Mouse (Mus musculus) inflammation-experienced regulatory T-cells, adult 6 months (primary cell): Measurements from ENCODE around the gene Nav2. TPM values are rescaled to one million over a fixed set of nuclear protein-coding genes. Genes with fewer than 3 reads are reported as not detected.

Experiments used
- ATAC-seq: one replicate; pipeline ENCODE4 v1.8.0; 2017
- polyA plus RNA-seq, 3 experiments: library from polyadenylated mRNA; unstranded; fragments of 100-300 nt; shearing (Covaris generic); gene quantifications; one replicate each; pipeline ENCODE4 v1.2.1; 2017

Nav2 gene
- polyA plus RNA-seq, 3 experiments from 2014 or later = 27.1 to 51.3 (median 35.8) TPM

DNA sequence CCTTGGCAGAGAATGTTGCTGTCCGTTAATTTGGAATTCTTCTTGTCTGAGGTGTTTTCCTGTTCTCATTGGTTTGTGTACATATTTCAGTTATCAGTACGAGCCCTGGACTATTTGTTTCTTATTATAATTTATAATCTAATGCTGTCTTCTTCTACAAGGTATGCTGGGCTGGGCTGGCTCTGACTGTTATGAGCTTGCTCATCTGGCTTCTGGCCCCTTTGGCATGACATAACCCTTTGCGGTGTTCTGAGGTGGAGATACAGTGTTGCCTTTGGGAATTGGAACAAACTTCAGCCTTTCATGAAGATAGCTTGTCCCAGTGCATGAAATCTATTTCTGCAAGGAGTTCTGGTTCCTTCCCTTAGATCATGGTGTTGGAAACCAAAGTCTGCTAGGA, 431.4 kb downstream of the Nav2 start:
- no peak for ATAC-seq

DNA sequence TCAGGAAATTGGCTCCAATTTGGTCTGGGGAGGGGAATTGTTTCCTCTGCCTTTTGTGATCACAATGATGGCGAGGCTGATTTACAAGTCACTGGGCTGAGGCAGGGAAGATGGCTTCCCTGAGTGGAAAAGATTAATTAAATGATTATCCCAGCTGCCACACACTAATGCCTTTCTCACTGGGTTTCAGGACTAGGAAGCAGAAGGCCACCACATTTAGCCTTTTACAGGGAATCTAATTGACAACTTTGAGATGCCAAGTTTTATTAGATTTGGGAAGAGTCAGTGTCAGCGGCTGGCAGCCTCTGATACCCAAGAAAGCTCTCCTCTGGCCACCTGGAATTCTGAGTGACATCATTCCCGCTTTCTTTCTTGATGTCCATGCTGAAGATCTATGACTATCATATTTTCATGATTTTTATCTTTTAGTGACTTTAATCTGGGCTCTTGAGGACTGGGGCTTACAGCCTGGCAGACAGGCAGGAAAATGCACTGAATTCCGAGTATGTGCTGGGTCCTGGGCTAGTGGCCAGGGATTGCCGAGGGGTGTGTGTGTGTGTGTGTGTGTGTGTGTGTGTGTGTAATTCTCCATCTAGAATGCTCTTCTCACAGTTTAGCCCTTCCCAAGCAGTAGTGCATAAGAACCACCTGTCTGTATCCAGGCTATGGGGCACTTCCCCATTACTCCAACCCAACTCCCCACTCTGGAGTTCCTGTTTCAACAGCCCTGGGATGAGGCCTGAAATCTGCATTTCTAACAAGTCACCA, 432.8 kb downstream of the Nav2 start:
- no peak for ATAC-seq

DNA sequence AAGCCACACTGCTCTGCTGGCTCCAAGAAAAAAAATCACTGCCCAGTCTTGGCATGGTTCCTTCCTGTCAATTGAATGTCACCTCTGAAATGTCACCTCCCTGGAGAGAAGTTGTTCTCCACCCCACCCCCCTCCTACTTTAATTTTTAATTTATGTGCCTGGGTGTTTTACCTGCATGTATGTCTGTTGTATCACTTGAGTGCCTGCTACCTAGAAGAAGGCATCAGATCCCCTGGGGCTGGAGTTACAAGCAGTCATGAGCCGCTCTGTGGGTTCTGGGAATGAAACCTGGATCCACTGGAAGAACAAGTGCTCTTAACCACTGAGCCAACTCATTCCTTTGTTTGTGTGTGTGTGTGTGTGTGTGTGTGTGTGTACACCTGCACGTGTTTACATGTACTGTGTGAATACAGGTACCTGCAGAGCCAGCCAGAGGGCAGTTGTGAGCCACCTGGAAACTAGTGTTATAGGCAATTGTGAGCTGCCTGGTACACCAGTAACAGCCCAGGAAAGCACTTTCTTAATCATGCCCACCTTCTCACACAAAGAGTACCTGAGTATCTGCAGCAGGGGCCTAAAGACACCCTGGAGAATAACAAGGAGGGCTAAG, 433.5 kb downstream of the Nav2 start:
- no peak for ATAC-seq

DNA sequence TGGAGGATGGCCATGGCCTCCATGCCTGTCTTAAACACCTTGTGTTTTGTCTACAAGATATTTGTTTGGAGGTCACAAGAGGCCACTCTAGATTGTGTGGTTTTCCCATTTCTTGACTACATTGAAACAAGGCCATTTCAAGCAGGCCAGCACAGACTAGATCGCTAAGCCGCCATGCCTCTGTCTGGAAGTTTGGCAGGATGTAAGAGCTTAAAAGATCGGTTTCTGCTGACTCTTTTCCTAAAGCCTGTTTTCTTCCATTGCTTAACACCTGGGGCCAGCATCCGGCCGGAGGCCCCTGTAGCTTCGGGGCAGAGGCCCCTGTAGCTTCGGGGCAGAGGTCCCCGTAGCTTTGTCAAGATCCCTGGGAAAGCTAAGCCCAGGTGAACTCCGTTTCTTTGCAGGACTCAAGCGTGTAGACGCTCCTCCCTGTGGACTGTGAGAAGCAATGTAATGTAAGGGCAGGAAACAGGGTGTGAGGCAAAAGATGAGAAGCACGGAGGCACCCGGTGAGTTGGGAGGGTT, 434.1 kb downstream of the Nav2 start:
- ATAC-seq = no peak

GRCm38 (mm10) chr7:49343081-49343600, 434.6 kb downstream of the Nav2 start:
- peak; percentile 41 for ATAC-seq

DNA sequence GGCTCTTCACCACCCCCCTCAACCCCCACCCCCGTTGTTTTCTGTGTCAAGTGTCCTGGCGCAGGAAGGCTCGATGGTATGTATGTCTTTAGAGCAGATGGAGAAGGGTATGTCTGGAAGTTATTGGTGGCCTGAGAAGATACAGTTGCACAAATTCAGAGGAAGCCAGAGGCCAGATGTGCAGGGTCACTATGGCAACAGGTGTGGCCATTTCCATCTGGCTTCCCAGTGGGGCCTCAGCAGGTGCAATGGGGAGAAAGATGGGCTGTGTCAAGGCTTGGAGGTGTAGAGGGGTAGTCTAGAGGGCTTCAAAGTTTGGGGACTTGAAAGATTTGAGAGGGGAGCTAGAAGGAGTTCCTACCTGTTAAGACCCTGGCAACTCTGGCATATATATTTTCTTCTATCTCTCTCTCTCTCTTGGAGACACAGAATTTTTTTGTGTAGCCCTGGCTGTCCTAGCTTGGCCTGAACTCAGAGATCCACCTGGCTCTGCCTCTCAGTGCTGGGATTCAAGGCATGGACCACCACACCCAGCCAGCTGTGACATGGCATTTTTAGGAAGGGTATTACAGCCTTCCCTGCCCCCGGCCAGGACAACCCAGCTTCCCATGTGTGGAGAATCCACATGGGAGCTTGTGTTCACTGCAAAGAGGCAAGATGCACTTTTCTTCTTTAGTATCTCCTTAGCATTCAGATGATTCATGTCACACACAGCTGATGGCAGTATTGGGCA, 435.4 kb downstream of the Nav2 start:
- no peak for ATAC-seq

- ATAC-seq = no peak
Observed at GRCm38 (mm10) chr7:49347338-49348272, 439.1 kb downstream of the Nav2 start.

GRCm38 (mm10) chr7:49348636-49349035, 440.1 kb downstream of the Nav2 start:
- ATAC-seq = no peak

DNA sequence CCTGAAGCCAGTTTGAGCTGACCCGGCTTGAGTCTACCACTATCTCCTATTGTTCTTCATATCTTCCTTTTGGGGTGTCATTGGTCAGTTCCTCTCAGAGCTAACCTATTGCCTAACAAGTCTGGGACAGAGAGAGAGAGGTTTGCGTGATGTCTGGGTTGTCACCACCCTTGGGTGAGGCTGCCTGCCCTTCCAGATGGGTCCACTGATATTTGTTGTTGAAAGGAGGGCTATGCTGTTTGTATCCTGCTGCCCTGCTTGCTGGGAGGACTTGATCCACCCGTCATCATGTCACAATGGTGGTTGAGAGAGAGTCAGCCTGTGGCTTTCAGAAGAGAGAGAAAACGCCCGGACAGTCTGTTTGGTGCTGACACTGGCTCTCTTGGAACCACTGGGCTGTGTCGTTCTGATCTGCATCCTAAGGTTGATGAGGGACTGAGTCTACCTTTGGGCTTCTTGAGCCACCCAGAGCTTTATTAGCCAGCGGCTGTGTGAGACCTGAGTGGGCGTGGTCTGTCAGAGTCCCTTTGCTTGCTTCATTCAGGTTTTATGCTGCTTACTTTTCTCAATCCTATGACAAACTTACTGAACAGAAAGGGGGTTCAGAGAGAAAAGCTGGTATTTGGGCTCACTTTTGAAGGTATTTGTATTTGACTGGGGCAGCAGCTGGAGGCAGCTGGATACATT, 441.9 kb downstream of the Nav2 start:
- ATAC-seq = no peak

DNA sequence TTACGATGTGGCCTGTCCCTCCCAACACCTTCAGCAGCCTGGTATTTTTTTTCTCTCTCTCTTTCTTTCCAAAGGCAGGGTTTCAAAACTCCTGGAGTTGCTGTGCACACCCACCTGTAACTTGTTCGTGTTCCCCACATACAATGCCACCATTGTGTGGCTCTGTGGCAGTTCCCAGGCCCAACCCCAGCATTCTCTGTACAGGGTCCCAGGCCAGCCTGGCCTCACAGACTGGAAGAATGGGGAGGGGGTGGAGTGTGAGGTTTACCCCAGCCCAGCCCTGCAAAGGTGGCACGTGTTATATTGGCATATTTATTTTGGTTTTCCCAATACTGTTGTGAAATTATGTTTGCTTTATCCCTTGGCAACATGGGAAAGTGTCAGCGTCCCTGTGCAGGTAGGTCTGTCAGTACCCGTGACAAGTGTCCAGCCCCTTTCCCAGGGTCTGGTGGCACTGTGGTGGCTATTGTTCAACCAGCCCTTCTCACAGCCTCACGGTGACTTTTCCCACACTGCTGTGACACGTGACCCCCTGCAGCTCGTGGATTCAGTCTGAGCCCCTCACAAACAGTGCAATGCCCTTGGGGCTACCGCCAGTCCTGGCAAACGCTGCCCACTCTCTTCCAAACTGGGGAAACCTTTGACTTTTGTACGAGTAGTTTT, 443.2 kb downstream of the Nav2 start:
- no peak for ATAC-seq

DNA sequence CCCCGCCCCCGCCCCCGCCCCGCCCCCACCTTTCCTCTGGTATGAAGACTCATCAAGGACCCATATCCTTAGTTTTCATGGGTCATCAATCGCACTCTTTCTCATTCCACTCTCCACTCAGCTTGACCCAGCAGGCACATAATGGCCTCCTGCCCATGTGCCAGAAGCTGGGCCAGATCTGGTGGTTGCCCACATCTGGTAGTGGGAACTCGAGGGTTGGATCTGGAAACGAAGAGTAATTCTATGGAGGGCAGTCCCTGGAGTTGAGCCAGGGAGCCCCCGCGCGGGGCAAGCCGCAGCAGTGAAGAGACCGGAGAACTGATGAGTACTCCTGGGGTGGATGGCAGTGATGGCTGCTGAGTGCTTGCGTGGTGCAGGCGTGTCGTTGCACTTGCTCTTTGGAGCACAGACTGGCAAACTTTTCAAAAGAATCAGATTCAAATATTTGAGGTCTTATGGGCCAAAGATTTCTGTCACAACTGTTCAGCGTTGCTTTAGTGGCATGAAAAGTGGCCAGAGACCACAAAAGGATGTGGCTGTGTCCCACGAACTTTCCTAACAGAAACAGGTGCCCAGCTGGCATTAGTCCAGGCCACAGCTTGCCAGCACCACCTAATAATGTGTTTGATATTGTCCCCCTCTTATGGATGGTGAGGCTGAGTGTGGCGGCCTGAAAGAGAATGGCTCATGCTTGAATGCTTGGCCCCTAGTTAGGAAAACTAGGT, 449.1 kb downstream of the Nav2 start:
- ATAC-seq = no peak

- no peak for ATAC-seq
Observed at GRCm38 (mm10) chr7:49359120-49359519, 450.6 kb downstream of the Nav2 start.

DNA sequence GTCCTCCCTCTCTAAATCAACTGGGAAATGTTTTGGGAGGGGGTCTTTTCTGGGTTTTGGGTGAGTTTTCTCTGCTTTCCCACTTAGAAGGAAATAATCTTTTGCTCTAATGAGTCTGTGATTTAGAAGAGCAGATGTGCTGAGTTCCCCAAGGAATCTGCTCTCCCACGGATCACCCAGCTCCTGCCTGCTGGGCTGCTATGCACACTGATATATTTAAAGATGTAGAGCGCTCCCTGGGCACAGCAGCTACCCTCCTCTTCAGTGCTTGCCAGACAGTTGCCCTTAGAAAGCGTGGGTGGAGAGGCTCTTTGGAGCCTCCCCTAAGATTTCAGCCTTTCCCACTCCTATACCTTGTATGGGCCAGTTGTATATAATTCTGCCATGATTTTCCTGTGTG, 452.1 kb downstream of the Nav2 start:
- ATAC-seq = no peak

- ATAC-seq = no peak
Observed at GRCm38 (mm10) chr7:49361465-49362090, 453.1 kb downstream of the Nav2 start.

GRCm38 (mm10) chr7:49364486-49365162, 456.1 kb downstream of the Nav2 start:
- peak; percentile 67 for ATAC-seq

DNA sequence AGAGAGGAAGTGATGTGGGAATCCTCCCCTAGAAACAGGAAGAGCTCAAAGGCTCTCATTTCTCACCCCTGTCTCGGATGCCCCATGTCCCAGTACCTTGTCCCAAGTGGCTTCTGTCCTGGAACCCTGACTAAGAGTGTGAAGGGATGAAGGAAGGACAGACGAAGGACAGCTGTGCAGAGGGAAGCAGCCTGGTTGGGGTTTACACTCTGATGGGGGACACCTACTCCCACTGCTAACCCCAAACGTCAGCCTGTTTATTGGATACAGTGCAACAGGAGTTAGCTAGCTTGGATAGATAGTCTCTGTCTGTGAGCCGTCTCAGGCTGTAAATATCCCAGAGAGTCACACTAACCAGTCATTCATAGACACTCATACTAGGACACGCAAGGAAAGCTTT, 460.1 kb downstream of the Nav2 start:
- no peak for ATAC-seq

DNA sequence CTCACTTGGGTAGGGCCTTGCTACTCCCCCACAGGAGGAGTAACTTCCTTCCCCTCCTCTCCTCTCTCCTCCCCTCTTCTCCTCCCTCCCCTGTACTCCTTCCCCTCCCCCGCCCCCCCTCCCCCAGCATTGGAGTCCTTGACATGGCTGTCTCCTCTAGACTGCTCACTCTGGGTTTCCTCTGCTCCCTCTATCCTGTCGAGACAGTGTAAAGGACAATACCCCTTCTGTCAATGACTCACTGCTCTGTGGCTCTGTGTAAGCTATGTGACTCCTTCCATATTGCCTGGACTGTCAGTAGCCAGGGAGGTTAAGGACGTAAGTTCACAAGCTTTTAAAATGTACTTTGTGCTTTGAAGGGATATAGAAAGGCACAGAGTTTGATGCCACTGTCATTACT, 460.5 kb downstream of the Nav2 start:
- no peak for ATAC-seq

DNA sequence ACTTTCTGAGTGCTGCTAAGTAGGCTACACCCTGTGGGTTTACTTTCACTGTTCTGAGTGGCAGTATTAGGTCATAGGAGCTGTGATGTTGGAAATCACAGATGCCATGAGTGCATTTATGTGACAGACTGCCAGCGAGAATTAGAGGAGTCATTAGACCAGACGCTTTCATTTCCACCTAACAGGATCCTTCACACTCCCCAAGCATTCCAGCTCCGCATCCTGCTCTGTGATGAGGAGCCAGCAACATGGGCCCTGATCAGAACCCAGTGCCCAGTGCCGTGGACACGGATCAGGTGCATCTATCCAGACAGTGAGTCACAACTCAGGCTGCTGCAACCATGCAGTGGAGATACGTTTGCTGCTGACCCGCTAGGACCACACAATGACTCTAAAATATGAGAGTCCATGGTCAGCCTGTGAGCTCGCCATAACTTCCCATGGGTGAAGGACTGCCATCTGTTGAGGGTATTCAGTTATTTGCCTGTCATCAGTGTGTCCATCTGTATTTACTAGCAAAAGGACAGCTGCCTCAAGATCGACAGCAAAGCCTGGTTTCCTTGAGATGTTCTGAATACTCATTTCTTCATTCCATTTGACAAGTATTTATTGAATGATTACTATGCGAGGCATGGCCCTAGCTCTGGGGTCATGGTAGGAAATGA, 461.4 kb downstream of the Nav2 start:
- ATAC-seq = no peak

DNA sequence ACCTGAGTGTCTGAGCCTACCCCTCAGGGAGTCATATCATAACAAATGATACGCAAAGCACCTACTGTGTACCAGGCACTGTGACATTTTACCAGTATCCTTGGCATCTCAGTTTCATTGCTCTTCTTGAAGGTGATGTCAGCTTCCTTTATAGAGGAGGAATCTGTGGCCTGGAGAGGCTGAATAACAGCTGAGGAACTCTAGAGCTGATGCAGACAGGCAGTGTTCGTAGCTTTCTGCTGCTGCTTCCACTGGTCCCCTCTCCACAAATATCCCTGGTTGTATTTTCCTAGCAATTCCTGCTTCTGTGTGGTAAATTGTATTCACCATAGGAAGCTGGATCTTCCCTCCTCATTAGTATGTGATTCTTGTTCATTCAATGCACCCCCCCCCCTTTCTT, 462.8 kb downstream of the Nav2 start:
- ATAC-seq = no peak
